Mouse (Mus musculus): ENCODE data around the gene Fbxl3.

Gene Fbxl3

GRCm38 (mm10) chr14:103099238-103099933 lies at the start of gene Fbxl3:
Fbxl3 (minus strand) TSS chr14:103099566.
- DNase-seq (ENCODE audit: low read depth in 2 of 2, low spot score in 2 of 2), result peak; percentile 88 to 89

- DNase-seq (ENCODE audit: low read depth in 2 of 2, low spot score in 2 of 2), result peak; percentile 9 to 32
Measured at GRCm38 (mm10) chr14:103131991-103132390, 32.6 kb upstream of the Fbxl3 start.

GRCm38 (mm10) chr14:103125756-103126155 lies 26.4 kb upstream of the Fbxl3 start:
- no peak for DNase-seq (ENCODE audit: low read depth in 2 of 2, low spot score in 2 of 2)

GRCm38 (mm10) chr14:103114994-103115670 lies 15.8 kb upstream of the Fbxl3 start:
- DNase-seq (ENCODE audit: low read depth in 2 of 2, low spot score in 2 of 2), result no peak

- DNase-seq (ENCODE audit: low read depth in 2 of 2, low spot score in 2 of 2), result no peak
Measured at GRCm38 (mm10) chr14:103112606-103113363, 13.4 kb upstream of the Fbxl3 start.

GRCm38 (mm10) chr14:103109971-103110370 lies 10.6 kb upstream of the Fbxl3 start:
- no peak for DNase-seq (ENCODE audit: low read depth in 2 of 2, low spot score in 2 of 2)

- DNase-seq (ENCODE audit: low read depth in 2 of 2, low spot score in 2 of 2), result no peak
Measured at GRCm38 (mm10) chr14:103106301-103106700, 6.9 kb upstream of the Fbxl3 start.

- no peak for DNase-seq (ENCODE audit: low read depth in 2 of 2, low spot score in 2 of 2)
Measured at GRCm38 (mm10) chr14:103102731-103103335, 3.5 kb upstream of the Fbxl3 start.

- DNase-seq (ENCODE audit: low read depth in 2 of 2, low spot score in 2 of 2), result no peak
Measured at GRCm38 (mm10) chr14:103102246-103102645, 2.9 kb upstream of the Fbxl3 start.

- no peak for DNase-seq (ENCODE audit: low read depth in 2 of 2, low spot score in 2 of 2)
Measured at GRCm38 (mm10) chr14:103101171-103101570, 1.8 kb upstream of the Fbxl3 start.

- no peak for DNase-seq (ENCODE audit: low read depth in 2 of 2, low spot score in 2 of 2)
Measured at GRCm38 (mm10) chr14:103100296-103100695, 930 bp upstream of the Fbxl3 start.

- peak; percentile 63 for DNase-seq (ENCODE audit: low read depth in 2 of 2, low spot score in 2 of 2)
Measured at GRCm38 (mm10) chr14:103098587-103099235, 655 bp downstream of the Fbxl3 start.

GRCm38 (mm10) chr14:103098213-103098586 lies 1.2 kb downstream of the Fbxl3 start:
- DNase-seq (ENCODE audit: low read depth in 2 of 2, low spot score in 2 of 2), result no peak

GRCm38 (mm10) chr14:103096621-103097020 lies 2.7 kb downstream of the Fbxl3 start:
- no peak for DNase-seq (ENCODE audit: low read depth in 2 of 2, low spot score in 2 of 2)

GRCm38 (mm10) chr14:103095826-103096225 lies 3.5 kb downstream of the Fbxl3 start:
- DNase-seq (ENCODE audit: low read depth in 2 of 2, low spot score in 2 of 2), result no peak

GRCm38 (mm10) chr14:103095036-103095435 lies 4.3 kb downstream of the Fbxl3 start:
- peak; percentile 15 to 32 for DNase-seq (ENCODE audit: low read depth in 2 of 2, low spot score in 2 of 2)

- no peak for DNase-seq (ENCODE audit: low read depth in 2 of 2, low spot score in 2 of 2)
Measured at GRCm38 (mm10) chr14:103093670-103094069, 5.7 kb downstream of the Fbxl3 start.

GRCm38 (mm10) chr14:103093236-103093635 lies 6.1 kb downstream of the Fbxl3 start:
- no peak for DNase-seq (ENCODE audit: low read depth in 2 of 2, low spot score in 2 of 2)

GRCm38 (mm10) chr14:103088624-103089023 lies 10.7 kb downstream of the Fbxl3 start:
- DNase-seq (ENCODE audit: low read depth in 2 of 2, low spot score in 2 of 2), result peak; percentile 37 to 48

- no peak for DNase-seq (ENCODE audit: low read depth in 2 of 2, low spot score in 2 of 2)
Measured at GRCm38 (mm10) chr14:103087846-103088245, 11.5 kb downstream of the Fbxl3 start.
